Mouse (Mus musculus): ENCODE results near the gene Tuba3b. TPM values are rescaled to one million over a fixed set of nuclear protein-coding genes. Genes with fewer than 3 reads are reported as not detected.

Tuba3b gene
- polyA plus RNA-seq, 1 experiment from 2014 or later, result not detected

- H3K27ac ChIP-seq (ENCODE audit: low read depth, low read length), result no peak overlapping the region
- no peak for ATAC-seq (ENCODE audit: low FRiP score)
- H3K27me3 ChIP-seq (ENCODE audit: control insufficient read depth, insufficient read depth, low read length), result no peaks in the 10 kb centered on the region
- WGBS, result 75% methylated on average over 10 of the region's 10 CpGs
- H3K4me1 ChIP-seq (replicated peaks; ENCODE audit: control insufficient read depth, insufficient read depth, low read length), result 0 out of 2 replicates have a peak, but pooled peaks cover 2% of the 10 kb centered on the region
- no peaks in the 10 kb centered on the region for H3K9me3 ChIP-seq (ENCODE audit: control insufficient read depth, low read length)
- H3K4me3 ChIP-seq (ENCODE audit: low read depth, low read length), result no peak overlapping the region
- no peak for DNase-seq (ENCODE audit: low spot score)
- no peak overlapping the region for H3K9ac ChIP-seq (ENCODE audit: low read depth, low read length)
- no peak overlapping the region for H3K4me2 ChIP-seq (replicated peaks; ENCODE audit: low read depth, low read length)
- no peaks in the 10 kb centered on the region for H3K36me3 ChIP-seq (ENCODE audit: control insufficient read depth, insufficient read depth, low read length)
These were observed 34.0 kb upstream of the Tuba3b start for GRCm38 (mm10) chr6:145581366-145582170.

GRCm38 (mm10) chr6:145585052-145585973 lies 30.2 kb upstream of the Tuba3b start:
- peak overlapping the region; percentile 30 for H3K27ac ChIP-seq (ENCODE audit: low read depth, low read length)

GRCm38 (mm10) chr6:145590501-145591293 lies 24.9 kb upstream of the Tuba3b start:
- H3K9me3 ChIP-seq (ENCODE audit: control insufficient read depth, low read length), result no peaks in the 10 kb centered on the region
- no peak for DNase-seq (ENCODE audit: low spot score)
- H3K27me3 ChIP-seq (ENCODE audit: control insufficient read depth, insufficient read depth, low read length), result no peaks in the 10 kb centered on the region
- no peak overlapping the region for H3K4me3 ChIP-seq (ENCODE audit: low read depth, low read length)
- ATAC-seq (ENCODE audit: low FRiP score), result no peak
- H3K27ac ChIP-seq (ENCODE audit: low read depth, low read length), result no peak overlapping the region
- H3K4me1 ChIP-seq (replicated peaks; ENCODE audit: control insufficient read depth, insufficient read depth, low read length), result no peaks in the 10 kb centered on the region
- H3K36me3 ChIP-seq (ENCODE audit: control insufficient read depth, insufficient read depth, low read length), result no peaks in the 10 kb centered on the region
- no peak overlapping the region for H3K9ac ChIP-seq (ENCODE audit: low read depth, low read length)
- H3K4me2 ChIP-seq (replicated peaks; ENCODE audit: low read depth, low read length), result no peak overlapping the region
- 83% methylated on average over 11 of the region's 11 CpGs for WGBS

More at GRCm38 (mm10) chr6:145585052-145585973, 30.2 kb upstream of the Tuba3b start:
- DNase-seq (ENCODE audit: low spot score), result peak; percentile 39
- Histone ChIP-seq H3K4me3 (ENCODE audit: low read depth, low read length) (no peak overlapping the region), H3K4me2 (replicated peaks; ENCODE audit: low read depth, low read length) (no peak overlapping the region), H3K4me1 (replicated peaks; ENCODE audit: control insufficient read depth, insufficient read depth, low read length) (0 out of 2 replicates have a peak, but pooled peaks cover 2% of the 10 kb centered on the region), H3K36me3 (ENCODE audit: control insufficient read depth, insufficient read depth, low read length) (no peaks in the 10 kb centered on the region), H3K9me3 (ENCODE audit: control insufficient read depth, low read length) (no peaks in the 10 kb centered on the region), H3K27me3 (ENCODE audit: control insufficient read depth, insufficient read depth, low read length) (no peaks in the 10 kb centered on the region), H3K9ac (ENCODE audit: low read depth, low read length) (peak overlapping the region; percentile 34; the same call in 1 of the 2 replicates)
- WGBS, result 71% methylated on average over 21 of the region's 21 CpGs
- peak; percentile 63; the same call in 1 of the 2 replicates for ATAC-seq (ENCODE audit: low FRiP score)

GRCm38 (mm10) chr6:145591578-145591977 lies 24.0 kb upstream of the Tuba3b start:
- Histone ChIP-seq H3K9ac (ENCODE audit: low read depth, low read length) (no peak overlapping the region), H3K27ac (ENCODE audit: low read depth, low read length) (no peak overlapping the region), H3K9me3 (ENCODE audit: control insufficient read depth, low read length) (no peaks in the 10 kb centered on the region), H3K4me1 (replicated peaks; ENCODE audit: control insufficient read depth, insufficient read depth, low read length) (no peaks in the 10 kb centered on the region), H3K4me2 (replicated peaks; ENCODE audit: low read depth, low read length) (no peak overlapping the region), H3K36me3 (ENCODE audit: control insufficient read depth, insufficient read depth, low read length) (no peaks in the 10 kb centered on the region), H3K27me3 (ENCODE audit: control insufficient read depth, insufficient read depth, low read length) (no peaks in the 10 kb centered on the region), H3K4me3 (ENCODE audit: low read depth, low read length) (no peak overlapping the region)
- 68% methylated on average over 1 of the region's 1 CpGs for WGBS
- ATAC-seq (ENCODE audit: low FRiP score) (no peak), DNase-seq (ENCODE audit: low spot score) (no peak)

- Histone ChIP-seq H3K4me2 (replicated peaks; ENCODE audit: low read depth, low read length) (no peak overlapping the region), H3K27me3 (ENCODE audit: control insufficient read depth, insufficient read depth, low read length) (no peaks in the 10 kb centered on the region), H3K27ac (ENCODE audit: low read depth, low read length) (no peak overlapping the region), H3K4me1 (replicated peaks; ENCODE audit: control insufficient read depth, insufficient read depth, low read length) (no peaks in the 10 kb centered on the region), H3K4me3 (ENCODE audit: low read depth, low read length) (no peak overlapping the region), H3K9me3 (ENCODE audit: control insufficient read depth, low read length) (no peaks in the 10 kb centered on the region), H3K36me3 (ENCODE audit: control insufficient read depth, insufficient read depth, low read length) (no peaks in the 10 kb centered on the region), H3K9ac (ENCODE audit: low read depth, low read length) (no peak overlapping the region)
- 69% methylated on average over 6 of the region's 6 CpGs for WGBS
- no peak for ATAC-seq (ENCODE audit: low FRiP score)
- no peak for DNase-seq (ENCODE audit: low spot score)
These were observed 23.5 kb upstream of the Tuba3b start for GRCm38 (mm10) chr6:145592036-145592435.

GRCm38 (mm10) chr6:145592531-145592998 lies 23.0 kb upstream of the Tuba3b start:
- H3K27ac ChIP-seq (ENCODE audit: low read depth, low read length), result no peak overlapping the region
- ATAC-seq (ENCODE audit: low FRiP score), result no peak
- no peaks in the 10 kb centered on the region for H3K27me3 ChIP-seq (ENCODE audit: control insufficient read depth, insufficient read depth, low read length)
- H3K36me3 ChIP-seq (ENCODE audit: control insufficient read depth, insufficient read depth, low read length), result no peaks in the 10 kb centered on the region
- 55% methylated on average over 8 of the region's 8 CpGs for WGBS
- H3K4me1 ChIP-seq (replicated peaks; ENCODE audit: control insufficient read depth, insufficient read depth, low read length), result no peaks in the 10 kb centered on the region
- H3K4me3 ChIP-seq (ENCODE audit: low read depth, low read length), result no peak overlapping the region
- DNase-seq (ENCODE audit: low spot score), result no peak
- no peak overlapping the region for H3K4me2 ChIP-seq (replicated peaks; ENCODE audit: low read depth, low read length)
- H3K9ac ChIP-seq (ENCODE audit: low read depth, low read length), result no peak overlapping the region
- H3K9me3 ChIP-seq (ENCODE audit: control insufficient read depth, low read length), result no peaks in the 10 kb centered on the region

- Histone ChIP-seq H3K27ac (ENCODE audit: low read depth, low read length) (no peak overlapping the region), H3K36me3 (ENCODE audit: control insufficient read depth, insufficient read depth, low read length) (no peaks in the 10 kb centered on the region), H3K9ac (ENCODE audit: low read depth, low read length) (no peak overlapping the region), H3K4me1 (replicated peaks; ENCODE audit: control insufficient read depth, insufficient read depth, low read length) (no peaks in the 10 kb centered on the region), H3K4me3 (ENCODE audit: low read depth, low read length) (no peak overlapping the region), H3K9me3 (ENCODE audit: control insufficient read depth, low read length) (no peaks in the 10 kb centered on the region), H3K4me2 (replicated peaks; ENCODE audit: low read depth, low read length) (no peak overlapping the region), H3K27me3 (ENCODE audit: control insufficient read depth, insufficient read depth, low read length) (no peaks in the 10 kb centered on the region)
- ATAC-seq (ENCODE audit: low FRiP score), result no peak
- WGBS, result 82% methylated on average over 7 of the region's 7 CpGs
- no peak for DNase-seq (ENCODE audit: low spot score)
These were observed 21.6 kb upstream of the Tuba3b start for GRCm38 (mm10) chr6:145593991-145594390.

- H3K36me3 ChIP-seq (ENCODE audit: control insufficient read depth, insufficient read depth, low read length), result no peaks in the 10 kb centered on the region
- H3K27ac ChIP-seq (ENCODE audit: low read depth, low read length), result no peak overlapping the region
- H3K4me1 ChIP-seq (replicated peaks; ENCODE audit: control insufficient read depth, insufficient read depth, low read length), result no peaks in the 10 kb centered on the region
- H3K9me3 ChIP-seq (ENCODE audit: control insufficient read depth, low read length), result no peaks in the 10 kb centered on the region
- DNase-seq (ENCODE audit: low spot score) (no peak), ATAC-seq (ENCODE audit: low FRiP score) (no peak)
- no peak overlapping the region for H3K4me3 ChIP-seq (ENCODE audit: low read depth, low read length)
- no peak overlapping the region for H3K4me2 ChIP-seq (replicated peaks; ENCODE audit: low read depth, low read length)
- H3K9ac ChIP-seq (ENCODE audit: low read depth, low read length), result no peak overlapping the region
- no peaks in the 10 kb centered on the region for H3K27me3 ChIP-seq (ENCODE audit: control insufficient read depth, insufficient read depth, low read length)
- 84% methylated on average over 4 of the region's 4 CpGs for WGBS
These were observed 19.7 kb upstream of the Tuba3b start for GRCm38 (mm10) chr6:145595905-145596304.
